Mouse (Mus musculus): ENCODE results near the gene Cd200. TPM values are rescaled to one million over a fixed set of nuclear protein-coding genes. Genes with fewer than 3 reads are reported as not detected.
"Not testable (repeated sequence)": the region's sequence is repeated elsewhere in the genome, so short reads cannot be mapped to it uniquely, and the experiment has no call there.

The Cd200 gene
- not detected in 2 replicates for polyA plus RNA-seq (2012; ENCODE audit: insufficient read depth, low replicate concordance)

GRCm38 (mm10) chr16:45408425-45409063 lies at the start of gene Cd200:
Cd200 (minus strand) TSS chr16:45409053.
- peak within 1 kb of the TSS; percentile 90 for H3K4me3 ChIP-seq (replicated peaks)
- peaks cover 11% of the 10 kb centered on the region for H3K27me3 ChIP-seq (replicated peaks)
- no peak for TF ChIP-seq GATA1 (IDR thresholded peaks at IDR 0.05; ENCODE audit: borderline replicate concordance, low read length)
- TF ChIP-seq FLI1 (IDR thresholded peaks at IDR 0.05; ENCODE audit: low read length), result no peak
- no peaks in the 10 kb centered on the region for H3K36me3 ChIP-seq (replicated peaks; ENCODE audit: low read length)
- peaks cover 8% of the 10 kb centered on the region for H3K4me1 ChIP-seq
- H3K9me3 ChIP-seq, result no peaks in the 10 kb centered on the region

GRCm38 (mm10) chr16:45454762-45455161 lies 45.9 kb upstream of the Cd200 start:
- Histone ChIP-seq H3K27me3 (replicated peaks) (no peaks in the 10 kb centered on the region), H3K4me1 (no peaks in the 10 kb centered on the region), H3K9me3 (no peaks in the 10 kb centered on the region), H3K4me3 (replicated peaks) (no peak overlapping the region), H3K36me3 (replicated peaks; ENCODE audit: low read length) (no peaks in the 10 kb centered on the region)
- no peak for TF ChIP-seq GATA1 (IDR thresholded peaks at IDR 0.05; ENCODE audit: borderline replicate concordance, low read length)
- TF ChIP-seq FLI1 (IDR thresholded peaks at IDR 0.05; ENCODE audit: low read length), result no peak

- Histone ChIP-seq H3K27me3 (replicated peaks) (no peaks in the 10 kb centered on the region), H3K9me3 (no peaks in the 10 kb centered on the region), H3K4me3 (replicated peaks) (no peak overlapping the region), H3K4me1 (peaks cover 5% of the 10 kb centered on the region; the same call in 1 of the 2 replicates), H3K36me3 (replicated peaks; ENCODE audit: low read length) (no peaks in the 10 kb centered on the region)
- TF ChIP-seq GATA1 (IDR thresholded peaks at IDR 0.05; ENCODE audit: borderline replicate concordance, low read length) (no peak), FLI1 (IDR thresholded peaks at IDR 0.05; ENCODE audit: low read length) (no peak)
Observed at GRCm38 (mm10) chr16:45437230-45437739, 28.4 kb upstream of the Cd200 start.

- TF ChIP-seq GATA1 (IDR thresholded peaks at IDR 0.05; ENCODE audit: borderline replicate concordance, low read length) (no peak), FLI1 (IDR thresholded peaks at IDR 0.05; ENCODE audit: low read length) (no peak)
- no peaks in the 10 kb centered on the region for H3K36me3 ChIP-seq (replicated peaks; ENCODE audit: low read length)
Observed at GRCm38 (mm10) chr16:45435591-45435990, 26.7 kb upstream of the Cd200 start.

GRCm38 (mm10) chr16:45427651-45428050 lies 18.8 kb upstream of the Cd200 start:
- H3K36me3 ChIP-seq (replicated peaks; ENCODE audit: low read length), result no peaks in the 10 kb centered on the region
- no peak overlapping the region for H3K4me3 ChIP-seq (replicated peaks)
- H3K27me3 ChIP-seq (replicated peaks), result peaks cover 2% of the 10 kb centered on the region
- H3K9me3 ChIP-seq, result no peaks in the 10 kb centered on the region
- H3K4me1 ChIP-seq, result no peaks in the 10 kb centered on the region
- TF ChIP-seq GATA1 (IDR thresholded peaks at IDR 0.05; ENCODE audit: borderline replicate concordance, low read length), result no peak
- no peak for TF ChIP-seq FLI1 (IDR thresholded peaks at IDR 0.05; ENCODE audit: low read length)

More at GRCm38 (mm10) chr16:45435591-45435990, 26.7 kb upstream of the Cd200 start:
- Histone ChIP-seq H3K4me3 (replicated peaks) (no peak overlapping the region), H3K4me1 (peaks cover 5% of the 10 kb centered on the region; the same call in 1 of the 2 replicates), H3K9me3 (no peaks in the 10 kb centered on the region), H3K27me3 (replicated peaks) (no peaks in the 10 kb centered on the region)

GRCm38 (mm10) chr16:45413497-45413896 lies 4.6 kb upstream of the Cd200 start:
- H3K36me3 ChIP-seq (replicated peaks; ENCODE audit: low read length), result no peaks in the 10 kb centered on the region
- H3K9me3 ChIP-seq, result no peaks in the 10 kb centered on the region
- H3K27me3 ChIP-seq (replicated peaks), result peaks cover 4% of the 10 kb centered on the region
- peaks cover 11% of the 10 kb centered on the region for H3K4me1 ChIP-seq
- H3K4me3 ChIP-seq (replicated peaks), result no peak overlapping the region
- TF ChIP-seq GATA1 (IDR thresholded peaks at IDR 0.05; ENCODE audit: borderline replicate concordance, low read length), result no peak
- no peak for TF ChIP-seq FLI1 (IDR thresholded peaks at IDR 0.05; ENCODE audit: low read length)

- not testable (repeated sequence) for H3K9me3 ChIP-seq; H3K4me1 ChIP-seq; H3K36me3 ChIP-seq (replicated peaks; ENCODE audit: low read length)
- H3K27me3 ChIP-seq (replicated peaks), result peaks cover 11% of the 10 kb centered on the region
- H3K4me3 ChIP-seq (replicated peaks), result peak overlapping the region; percentile 90
Observed at GRCm38 (mm10) chr16:45409064-45409446, 202 bp upstream of the Cd200 start.

GRCm38 (mm10) chr16:45407645-45408400 lies 1.0 kb downstream of the Cd200 start:
- H3K36me3 ChIP-seq (replicated peaks; ENCODE audit: low read length), result no peaks in the 10 kb centered on the region
- H3K9me3 ChIP-seq, result no peaks in the 10 kb centered on the region
- peak overlapping the region; percentile 90 for H3K4me3 ChIP-seq (replicated peaks)
- H3K27me3 ChIP-seq (replicated peaks), result peaks cover 11% of the 10 kb centered on the region
- H3K4me1 ChIP-seq, result peaks cover 8% of the 10 kb centered on the region
- TF ChIP-seq GATA1 (IDR thresholded peaks at IDR 0.05; ENCODE audit: borderline replicate concordance, low read length) (no peak), FLI1 (IDR thresholded peaks at IDR 0.05; ENCODE audit: low read length) (no peak)

GRCm38 (mm10) chr16:45407091-45407490 lies 1.8 kb downstream of the Cd200 start:
- peaks cover 8% of the 10 kb centered on the region for H3K4me1 ChIP-seq
- H3K36me3 ChIP-seq (replicated peaks; ENCODE audit: low read length), result no peaks in the 10 kb centered on the region
- TF ChIP-seq GATA1 (IDR thresholded peaks at IDR 0.05; ENCODE audit: borderline replicate concordance, low read length), result no peak
- no peak for TF ChIP-seq FLI1 (IDR thresholded peaks at IDR 0.05; ENCODE audit: low read length)
- no peaks in the 10 kb centered on the region for H3K9me3 ChIP-seq
- H3K27me3 ChIP-seq (replicated peaks), result peaks cover 11% of the 10 kb centered on the region
- H3K4me3 ChIP-seq (replicated peaks), result no peak overlapping the region

GRCm38 (mm10) chr16:45402951-45403350 lies 5.9 kb downstream of the Cd200 start:
- H3K36me3 ChIP-seq (replicated peaks; ENCODE audit: low read length), result no peaks in the 10 kb centered on the region
- H3K4me1 ChIP-seq, result no peaks in the 10 kb centered on the region
- H3K4me3 ChIP-seq (replicated peaks), result no peak overlapping the region
- TF ChIP-seq FLI1 (IDR thresholded peaks at IDR 0.05; ENCODE audit: low read length) (no peak), GATA1 (IDR thresholded peaks at IDR 0.05; ENCODE audit: borderline replicate concordance, low read length) (no peak)
- peaks cover 2% of the 10 kb centered on the region for H3K27me3 ChIP-seq (replicated peaks)
- no peaks in the 10 kb centered on the region for H3K9me3 ChIP-seq
